Mouse (Mus musculus): ENCODE data around the gene Thada. TPM values are rescaled to one million over a fixed set of nuclear protein-coding genes. Genes with fewer than 3 reads are reported as not detected.

Gene Thada
- total and polyA plus RNA-seq, 2 experiments from 2014 or later = 3.3 to 15.7 TPM

GRCm38 (mm10) chr17:84147183-84148108 lies 318.6 kb downstream of the Thada start:
- Histone ChIP-seq H3K9me3 (ENCODE audit: low read length) (no peaks in the 10 kb centered on the region), H3K36me3 (ENCODE audit: insufficient read depth, low read length) (no peaks in the 10 kb centered on the region), H3K9ac (replicated peaks; ENCODE audit: low read length) (no peak overlapping the region), H3K4me3 (ENCODE audit: low read length) (no peak overlapping the region), H3K27me3 (ENCODE audit: insufficient read depth, low read length) (no peaks in the 10 kb centered on the region), H3K27ac (no peak overlapping the region), H3K4me2 (ENCODE audit: low read depth, low read length) (no peak overlapping the region), H3K4me1 (ENCODE audit: insufficient read depth, low read length) (0 out of 2 replicates have a peak, but pooled peaks cover 19% of the 10 kb centered on the region)
- DNase-seq (ENCODE audit: low spot score) (no peak), ATAC-seq (no peak)
- no peak for TF ChIP-seq CTCF (IDR thresholded peaks at IDR 0.05; ENCODE audit: low read depth)
- 61% methylated on average over 11 of the region's 11 CpGs for WGBS

- no peak for ATAC-seq
- Histone ChIP-seq H3K4me1 (ENCODE audit: insufficient read depth, low read length) (0 out of 2 replicates have a peak, but pooled peaks cover 16% of the 10 kb centered on the region), H3K9ac (replicated peaks; ENCODE audit: low read length) (no peak overlapping the region), H3K9me3 (ENCODE audit: low read length) (no peaks in the 10 kb centered on the region), H3K27ac (no peak overlapping the region), H3K27me3 (ENCODE audit: insufficient read depth, low read length) (no peaks in the 10 kb centered on the region), H3K4me2 (ENCODE audit: low read depth, low read length) (no peak overlapping the region), H3K36me3 (ENCODE audit: insufficient read depth, low read length) (no peaks in the 10 kb centered on the region), H3K4me3 (ENCODE audit: low read length) (no peak overlapping the region)
- WGBS = 62% methylated on average over 7 of the region's 7 CpGs
- no peak for DNase-seq (ENCODE audit: low spot score)
- no peak for TF ChIP-seq CTCF (IDR thresholded peaks at IDR 0.05; ENCODE audit: low read depth)
These were observed 319.4 kb downstream of the Thada start for GRCm38 (mm10) chr17:84146458-84147182.

GRCm38 (mm10) chr17:84145826-84146287 lies 320.1 kb downstream of the Thada start:
- H3K27ac ChIP-seq = no peak overlapping the region
- H3K4me1 ChIP-seq (ENCODE audit: insufficient read depth, low read length) = 0 out of 2 replicates have a peak, but pooled peaks cover 14% of the 10 kb centered on the region
- no peaks in the 10 kb centered on the region for H3K36me3 ChIP-seq (ENCODE audit: insufficient read depth, low read length)
- no peaks in the 10 kb centered on the region for H3K27me3 ChIP-seq (ENCODE audit: insufficient read depth, low read length)
- no peak overlapping the region for H3K9ac ChIP-seq (replicated peaks; ENCODE audit: low read length)
- no peaks in the 10 kb centered on the region for H3K9me3 ChIP-seq (ENCODE audit: low read length)
- no peak for TF ChIP-seq CTCF (IDR thresholded peaks at IDR 0.05; ENCODE audit: low read depth)
- H3K4me2 ChIP-seq (ENCODE audit: low read depth, low read length) = no peak overlapping the region
- 31% methylated on average over 10 of the region's 10 CpGs for WGBS
- ATAC-seq (no peak), DNase-seq (ENCODE audit: low spot score) (no peak)
- no peak overlapping the region for H3K4me3 ChIP-seq (ENCODE audit: low read length)

GRCm38 (mm10) chr17:84144762-84145599 lies 321.0 kb downstream of the Thada start:
- Histone ChIP-seq H3K9me3 (ENCODE audit: low read length) (no peaks in the 10 kb centered on the region), H3K36me3 (ENCODE audit: insufficient read depth, low read length) (no peaks in the 10 kb centered on the region), H3K4me2 (ENCODE audit: low read depth, low read length) (no peak overlapping the region), H3K4me1 (ENCODE audit: insufficient read depth, low read length) (0 out of 2 replicates have a peak, but pooled peaks cover 14% of the 10 kb centered on the region), H3K4me3 (ENCODE audit: low read length) (no peak overlapping the region), H3K27me3 (ENCODE audit: insufficient read depth, low read length) (no peaks in the 10 kb centered on the region), H3K27ac (no peak overlapping the region), H3K9ac (replicated peaks; ENCODE audit: low read length) (no peak overlapping the region)
- no peak for ATAC-seq
- WGBS = 83% methylated on average over 5 of the region's 5 CpGs
- no peak for TF ChIP-seq CTCF (IDR thresholded peaks at IDR 0.05; ENCODE audit: low read depth)
- DNase-seq (ENCODE audit: low spot score) = no peak

- 0 out of 2 replicates have a peak, but pooled peaks cover 14% of the 10 kb centered on the region for H3K4me1 ChIP-seq (ENCODE audit: insufficient read depth, low read length)
- H3K27ac ChIP-seq = no peak overlapping the region
- H3K9ac ChIP-seq (replicated peaks; ENCODE audit: low read length) = no peak overlapping the region
- DNase-seq (ENCODE audit: low spot score) (no peak), ATAC-seq (no peak)
- H3K27me3 ChIP-seq (ENCODE audit: insufficient read depth, low read length) = no peaks in the 10 kb centered on the region
- no peak overlapping the region for H3K4me2 ChIP-seq (ENCODE audit: low read depth, low read length)
- 86% methylated on average over 3 of the region's 3 CpGs for WGBS
- no peak for TF ChIP-seq CTCF (IDR thresholded peaks at IDR 0.05; ENCODE audit: low read depth)
- H3K4me3 ChIP-seq (ENCODE audit: low read length) = no peak overlapping the region
- no peaks in the 10 kb centered on the region for H3K36me3 ChIP-seq (ENCODE audit: insufficient read depth, low read length)
- no peaks in the 10 kb centered on the region for H3K9me3 ChIP-seq (ENCODE audit: low read length)
These were observed 321.9 kb downstream of the Thada start for GRCm38 (mm10) chr17:84144130-84144529.

- Histone ChIP-seq H3K4me2 (ENCODE audit: low read depth, low read length) (no peak overlapping the region), H3K27ac (no peak overlapping the region), H3K36me3 (ENCODE audit: insufficient read depth, low read length) (no peaks in the 10 kb centered on the region), H3K4me1 (ENCODE audit: insufficient read depth, low read length) (0 out of 2 replicates have a peak, but pooled peaks cover 11% of the 10 kb centered on the region), H3K9ac (replicated peaks; ENCODE audit: low read length) (no peak overlapping the region), H3K9me3 (ENCODE audit: low read length) (no peaks in the 10 kb centered on the region), H3K4me3 (ENCODE audit: low read length) (no peak overlapping the region), H3K27me3 (ENCODE audit: insufficient read depth, low read length) (no peaks in the 10 kb centered on the region)
- no peak for DNase-seq (ENCODE audit: low spot score)
- no peak for ATAC-seq
- no peak for TF ChIP-seq CTCF (IDR thresholded peaks at IDR 0.05; ENCODE audit: low read depth)
- WGBS = 56% methylated on average over 12 of the region's 12 CpGs
These were observed 322.7 kb downstream of the Thada start for GRCm38 (mm10) chr17:84143219-84143844.

Data from hindbrain, postnatal 0 days (tissue).